Mouse (Mus musculus) midbrain, embryonic 12.5 days (tissue): ENCODE measurements around the gene Swi5. TPM values are rescaled to one million over a fixed set of nuclear protein-coding genes. Genes with fewer than 3 reads are reported as not detected.

Experiments used
- ATAC-seq: fragments of 200-750 bp; cut with Nextera tagmentation; 2 replicates; pipeline ENCODE4 v1.8.0; 2017; ENCODE audit warnings: low read depth, moderate TSS enrichment, moderate library complexity; ENCODE audit not compliant: low FRiP score
- H3K27ac ChIP-seq: fragments of 300-500 bp; sonication (generic); replicated peaks from 2 replicates; pipeline ENCODE4 v1.5.1; 2016; ENCODE audit warnings: mild to moderate bottlenecking
- H3K27me3 ChIP-seq: fragments of 300-500 bp; sonication (generic); 2 replicates; pipeline ENCODE4 v1.6.1; 2016; ENCODE audit warnings: mild to moderate bottlenecking
- H3K36me3 ChIP-seq: fragments of 300-500 bp; sonication (generic); 2 replicates; pipeline ENCODE4 v1.6.1; 2016
- H3K4me1 ChIP-seq: fragments of 300-500 bp; sonication (generic); 2 replicates; pipeline ENCODE4 v1.6.1; 2016
- H3K4me2 ChIP-seq: fragments of 300-500 bp; sonication (generic); replicated peaks from 2 replicates; pipeline ENCODE4 v1.6.1; 2016; ENCODE audit warnings: mild to moderate bottlenecking, moderate library complexity
- H3K4me3 ChIP-seq: fragments of 300-500 bp; sonication (generic); 2 replicates; pipeline ENCODE4 v1.5.1; 2016; ENCODE audit warnings: mild to moderate bottlenecking
- H3K9ac ChIP-seq: fragments of 300-500 bp; sonication (generic); replicated peaks from 2 replicates; pipeline ENCODE4 v1.6.1; 2016; ENCODE audit warnings: mild to moderate bottlenecking, moderate library complexity
- H3K9me3 ChIP-seq: fragments of 300-500 bp; sonication (generic); 2 replicates; pipeline ENCODE4 v1.6.1; 2016; ENCODE audit warnings: mild to moderate bottlenecking
- WGBS: fragments of 180-500 bp; shearing (Covaris S2); methylation state at CpG from one replicate; pipeline ENCODE4 v1.1.7; 2016; 5-methylcytosine and 5-hydroxymethylcytosine counted together
- polyA plus RNA-seq: library from polyadenylated mRNA; unstranded; fragments of >200 nt; fragmentation: Nextera tagmentation; extraction: Ambion mirVana; gene quantifications from 2 replicates; pipeline ENCODE4 v1.2.1, GENCODE M21; 2016

The Swi5 gene
- polyA plus RNA-seq, 1 experiment from 2014 or later = 368 TPM

DNA sequence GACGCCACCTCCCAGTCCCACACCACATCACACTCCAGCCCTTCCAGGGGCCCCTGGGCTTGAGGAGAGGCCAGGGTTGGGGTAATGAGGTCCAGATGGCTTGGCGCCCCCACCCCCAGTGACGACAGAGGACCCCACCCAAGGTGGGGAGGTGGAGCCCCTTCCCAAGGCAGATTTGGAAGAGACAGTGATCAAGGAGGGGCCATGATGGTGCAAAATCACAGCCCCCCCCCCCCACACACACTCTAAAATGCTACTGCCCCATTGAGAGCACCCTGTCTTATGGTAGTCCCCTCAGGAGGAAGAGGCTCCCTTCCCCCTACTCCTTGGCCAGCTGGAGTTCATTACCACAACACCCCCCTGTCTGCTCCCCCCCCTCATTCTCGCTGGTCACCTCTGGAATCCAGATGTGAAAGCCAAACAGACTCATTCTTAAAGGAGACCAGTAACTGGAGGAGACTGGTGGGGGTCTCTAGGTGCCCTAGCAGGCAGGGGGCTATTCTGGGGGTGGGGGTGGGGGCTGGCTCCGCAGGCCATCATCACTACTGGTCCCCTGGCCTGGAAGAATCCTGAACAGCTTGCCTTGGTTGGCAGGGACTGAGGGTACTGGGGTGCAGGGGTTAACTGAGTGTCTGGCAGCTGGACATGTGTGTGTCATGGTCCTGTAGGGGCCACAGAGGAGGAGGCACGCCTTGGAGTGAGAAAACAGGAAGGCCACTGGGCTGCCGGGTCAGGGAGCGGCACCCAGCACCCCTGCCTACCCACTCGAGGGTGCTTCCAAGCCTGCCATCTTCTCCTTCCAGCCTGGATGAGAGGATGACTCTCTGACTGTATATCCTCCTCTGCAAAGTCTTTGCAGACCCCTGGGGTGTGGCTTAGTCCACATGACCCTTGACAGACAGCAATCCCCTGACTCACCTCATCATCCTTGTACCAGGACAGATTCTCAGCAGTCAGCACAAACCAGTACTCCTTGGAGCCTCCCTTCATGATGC, 32.0 kb upstream of the Swi5 start:
- H3K9me3 ChIP-seq = no peaks in the 10 kb centered on the region
- 0 out of 2 replicates have a peak overlapping the region, but pooled peaks have one; percentile 39 for H3K27ac ChIP-seq
- WGBS = 51% methylated on average over 9 of the region's 9 CpGs
- H3K4me1 ChIP-seq = peaks cover 55% of the 10 kb centered on the region
- no peak overlapping the region for H3K4me3 ChIP-seq
- peaks cover 40% of the 10 kb centered on the region for H3K27me3 ChIP-seq
- ATAC-seq = no peak
- H3K36me3 ChIP-seq = no peaks in the 10 kb centered on the region
- no peak overlapping the region for H3K4me2 ChIP-seq
- H3K9ac ChIP-seq = no peak overlapping the region

DNA sequence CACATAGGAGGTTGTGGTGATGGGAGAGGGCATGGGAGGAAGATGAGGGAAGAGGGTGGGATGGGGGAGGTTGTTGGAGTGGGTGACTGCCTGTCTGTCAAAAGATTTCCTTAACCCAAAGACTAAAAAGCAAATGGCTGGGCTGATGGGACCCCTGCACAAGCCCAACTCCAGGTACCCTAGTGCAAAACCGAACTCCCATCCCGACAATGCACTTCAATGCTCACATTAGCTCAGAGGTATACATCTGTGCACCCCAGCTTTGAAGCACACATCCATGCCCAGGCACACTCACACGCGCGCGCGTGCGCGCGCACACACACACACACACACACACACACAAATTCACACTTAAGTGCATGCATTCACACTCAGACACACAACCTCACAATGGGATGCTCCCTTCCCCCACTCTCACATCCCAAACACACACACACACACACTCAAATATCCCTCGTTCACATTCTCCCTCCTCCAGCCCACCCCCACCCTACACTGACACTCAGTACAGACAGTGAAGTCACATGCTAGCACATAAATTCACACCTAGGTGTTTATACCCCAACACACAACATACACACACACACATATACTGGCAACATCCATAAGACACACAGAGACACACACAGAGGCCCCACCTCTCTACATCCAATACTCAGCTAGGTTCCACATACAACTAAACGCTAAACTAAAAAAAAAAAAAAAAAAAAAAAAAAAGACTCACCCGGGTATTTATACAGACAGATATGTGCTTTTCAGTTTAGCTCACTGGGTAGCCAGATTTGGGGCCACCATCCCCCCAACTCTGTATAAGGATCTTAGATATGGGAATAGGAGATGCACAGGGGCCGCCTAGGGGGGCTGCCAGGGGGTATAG, 31.1 kb upstream of the Swi5 start:
- Histone ChIP-seq H3K27ac (peak overlapping the region; percentile 54; the same call in 1 of the 2 replicates), H3K9ac (peak overlapping the region; percentile 39), H3K4me1 (peaks cover 55% of the 10 kb centered on the region), H3K9me3 (no peaks in the 10 kb centered on the region), H3K27me3 (peaks cover 46% of the 10 kb centered on the region), H3K36me3 (no peaks in the 10 kb centered on the region), H3K4me2 (peak overlapping the region; percentile 46), H3K4me3 (peak overlapping the region; percentile 20)
- ATAC-seq = no peak
- WGBS = 77% methylated on average over 14 of the region's 14 CpGs

DNA sequence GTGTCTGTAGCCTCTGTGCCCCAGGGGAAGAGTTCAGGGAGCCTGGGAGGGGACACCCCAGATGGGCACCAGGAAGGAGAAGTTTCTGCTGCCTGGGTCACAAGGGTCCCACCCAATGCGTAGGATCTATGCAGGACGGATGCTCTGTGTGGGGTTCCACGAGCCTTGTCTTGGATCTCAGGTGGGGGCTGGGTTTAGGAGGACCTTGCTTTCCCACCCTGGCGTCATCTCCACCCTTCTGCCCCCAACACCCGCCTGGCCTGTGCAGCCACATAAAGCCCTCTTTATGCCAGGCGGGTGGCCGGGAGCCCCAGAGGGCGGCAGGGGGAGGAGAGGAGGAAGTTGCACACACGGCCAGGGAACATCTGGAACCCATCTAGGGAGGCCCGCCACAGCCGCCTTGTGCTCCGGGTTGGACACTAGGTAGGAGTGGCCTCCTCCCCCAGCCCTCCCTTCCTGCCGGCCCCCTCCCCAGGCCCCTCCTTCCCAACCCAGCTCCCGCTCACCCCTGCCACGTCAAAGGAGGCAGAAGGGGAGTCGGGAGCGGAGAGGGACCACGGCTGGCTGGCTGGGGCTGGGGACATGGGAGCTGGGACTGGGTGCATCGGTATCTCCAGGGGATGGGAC, 30.0 kb upstream of the Swi5 start:
- WGBS = 8% methylated on average over 19 of the region's 19 CpGs
- H3K4me1 ChIP-seq = peaks cover 48% of the 10 kb centered on the region
- H3K27ac ChIP-seq = peak overlapping the region; percentile 54; the same call in 1 of the 2 replicates

DNA sequence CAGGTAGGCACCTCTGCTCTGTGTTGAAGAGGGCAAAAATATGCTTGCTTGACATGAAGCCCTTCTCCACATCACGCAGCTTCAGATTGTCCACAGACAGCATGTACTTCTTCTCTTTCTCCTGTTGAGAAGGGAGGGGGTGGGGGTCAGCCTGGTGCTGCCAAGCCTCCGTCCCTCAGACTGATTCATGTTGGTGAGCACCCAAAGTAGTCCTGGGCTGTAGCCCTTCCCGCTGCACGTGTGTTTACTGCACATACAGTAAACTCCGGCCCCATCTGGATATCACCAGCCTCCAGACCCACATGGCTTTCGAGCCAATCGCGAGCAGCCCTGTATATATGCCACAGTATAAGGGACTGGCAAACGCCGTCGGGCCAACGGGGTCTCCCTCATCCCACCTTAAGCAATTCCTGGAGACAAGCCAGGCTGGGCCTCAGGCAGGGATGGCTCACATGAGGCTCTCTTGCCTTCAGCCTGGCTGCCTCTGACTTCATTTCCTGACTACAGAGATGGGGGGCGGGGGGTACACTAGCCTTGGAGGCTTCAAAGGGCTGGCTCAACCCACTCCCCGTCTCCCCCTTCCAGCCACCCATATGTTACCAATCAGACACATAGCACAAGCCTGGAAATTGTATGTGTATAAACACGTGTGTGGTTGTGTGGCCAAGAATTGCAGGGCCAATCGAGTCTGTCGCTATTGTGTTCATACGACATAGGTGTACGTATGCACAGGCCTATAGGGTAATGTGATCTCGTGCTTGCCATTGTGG, 29.2 kb upstream of the Swi5 start:
- WGBS = 77% methylated on average over 20 of the region's 20 CpGs
- no peaks in the 10 kb centered on the region for H3K36me3 ChIP-seq
- H3K27me3 ChIP-seq = peaks cover 64% of the 10 kb centered on the region
- H3K4me3 ChIP-seq = no peak overlapping the region
- no peak overlapping the region; the same call in 1 of the 2 replicates for H3K27ac ChIP-seq
- peaks cover 48% of the 10 kb centered on the region for H3K4me1 ChIP-seq
- H3K9ac ChIP-seq = no peak overlapping the region; the same call in 1 of the 2 replicates
- ATAC-seq = no peak
- no peak overlapping the region for H3K4me2 ChIP-seq
- H3K9me3 ChIP-seq = no peaks in the 10 kb centered on the region

More for the DNA sequence above, 30.0 kb upstream of the Swi5 start:
- no peaks in the 10 kb centered on the region for H3K9me3 ChIP-seq
- peaks cover 55% of the 10 kb centered on the region for H3K27me3 ChIP-seq
- H3K4me3 ChIP-seq = peak overlapping the region; percentile 20
- peak overlapping the region; percentile 39 for H3K9ac ChIP-seq
- H3K4me2 ChIP-seq = peak overlapping the region; percentile 46
- ATAC-seq = peak; percentile 50
- H3K36me3 ChIP-seq = no peaks in the 10 kb centered on the region

DNA sequence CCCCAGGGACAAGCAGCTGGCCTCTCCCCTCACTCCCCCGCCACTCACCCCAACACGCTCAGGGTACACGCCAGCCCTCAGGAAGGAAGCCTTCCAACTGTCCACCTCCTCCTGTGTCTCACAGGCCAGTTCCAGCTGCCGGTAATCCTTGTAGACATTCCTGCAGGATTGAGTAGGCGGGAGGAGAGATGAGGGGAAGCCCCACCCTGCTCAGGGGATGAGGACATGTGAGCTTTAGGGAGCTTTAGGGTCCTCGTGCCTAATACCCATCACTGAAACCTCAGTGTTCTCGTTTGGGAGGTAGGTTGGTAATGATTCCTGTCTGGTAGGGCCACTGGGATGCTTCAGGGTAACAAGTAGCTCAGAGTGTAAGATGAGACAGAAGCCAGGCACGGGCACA, 27.9 kb upstream of the Swi5 start:
- WGBS = 10% methylated on average over 8 of the region's 8 CpGs
- Histone ChIP-seq H3K27me3 (peaks cover 76% of the 10 kb centered on the region), H3K4me2 (no peak overlapping the region), H3K4me3 (no peak overlapping the region), H3K36me3 (no peaks in the 10 kb centered on the region), H3K9ac (no peak overlapping the region), H3K27ac (0 out of 2 replicates have a peak overlapping the region, but pooled peaks have one; percentile 39), H3K9me3 (no peaks in the 10 kb centered on the region), H3K4me1 (peaks cover 54% of the 10 kb centered on the region)
- ATAC-seq = no peak

DNA sequence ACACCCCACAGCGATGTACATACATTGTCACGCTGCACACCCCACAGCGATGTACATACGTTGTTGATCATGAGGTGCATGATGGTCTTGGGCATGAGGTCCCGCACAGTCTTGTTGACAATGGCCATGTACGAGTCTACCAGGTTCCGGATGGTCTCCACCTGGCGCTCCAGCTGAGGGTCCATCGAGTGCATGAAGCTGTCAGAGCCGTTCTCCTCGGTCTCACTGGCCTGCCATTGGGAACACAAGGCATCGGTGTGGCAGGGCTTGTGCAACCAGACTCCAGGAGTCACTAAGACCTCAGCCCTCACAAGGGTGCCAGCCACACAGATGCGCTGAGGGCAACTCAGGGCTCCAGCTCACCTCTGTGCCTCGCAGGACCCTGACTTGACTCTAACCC, 27.0 kb upstream of the Swi5 start:
- Histone ChIP-seq H3K9ac (no peak overlapping the region), H3K4me1 (peaks cover 54% of the 10 kb centered on the region), H3K4me3 (no peak overlapping the region), H3K27ac (no peak overlapping the region), H3K27me3 (peaks cover 82% of the 10 kb centered on the region), H3K36me3 (0 out of 2 replicates have a peak, but pooled peaks cover 5% of the 10 kb centered on the region), H3K9me3 (no peaks in the 10 kb centered on the region), H3K4me2 (no peak overlapping the region)
- WGBS = 93% methylated on average over 14 of the region's 14 CpGs
- ATAC-seq = no peak

DNA sequence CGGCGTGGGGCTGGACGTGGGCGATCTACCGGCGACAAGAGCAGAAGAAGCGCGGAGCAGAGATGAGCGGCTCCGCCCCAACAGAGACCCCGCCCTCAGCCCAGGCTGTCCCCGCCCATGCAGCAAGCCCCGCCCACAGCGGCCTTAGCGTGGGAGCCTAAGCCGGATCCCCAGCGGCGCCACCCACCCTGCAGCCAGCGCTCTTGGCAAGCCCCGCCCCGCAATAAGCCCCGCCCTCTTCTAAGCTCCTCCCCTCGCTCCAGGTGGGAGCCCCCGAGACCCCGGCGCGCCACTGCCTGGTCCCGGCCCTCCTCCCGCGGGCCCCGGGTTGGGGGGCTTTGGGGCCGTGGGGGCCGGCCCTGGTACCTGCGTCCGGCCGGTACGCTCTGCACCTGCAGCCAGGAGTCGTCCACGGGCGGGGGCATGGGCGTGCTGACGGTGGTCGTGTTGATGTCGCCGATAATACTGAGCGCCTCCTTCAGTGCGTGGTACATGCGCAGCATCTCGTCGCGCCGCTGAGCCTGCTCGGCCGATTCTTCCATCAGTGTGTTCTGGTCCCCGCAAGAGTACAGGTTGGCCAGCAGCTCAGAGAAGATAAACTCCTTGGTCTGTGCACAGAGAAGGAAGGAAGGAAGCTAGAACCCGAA, 24.6 kb upstream of the Swi5 start:
- H3K4me3 ChIP-seq = peak overlapping the region; percentile 65
- peaks cover 67% of the 10 kb centered on the region for H3K27me3 ChIP-seq

DNA sequence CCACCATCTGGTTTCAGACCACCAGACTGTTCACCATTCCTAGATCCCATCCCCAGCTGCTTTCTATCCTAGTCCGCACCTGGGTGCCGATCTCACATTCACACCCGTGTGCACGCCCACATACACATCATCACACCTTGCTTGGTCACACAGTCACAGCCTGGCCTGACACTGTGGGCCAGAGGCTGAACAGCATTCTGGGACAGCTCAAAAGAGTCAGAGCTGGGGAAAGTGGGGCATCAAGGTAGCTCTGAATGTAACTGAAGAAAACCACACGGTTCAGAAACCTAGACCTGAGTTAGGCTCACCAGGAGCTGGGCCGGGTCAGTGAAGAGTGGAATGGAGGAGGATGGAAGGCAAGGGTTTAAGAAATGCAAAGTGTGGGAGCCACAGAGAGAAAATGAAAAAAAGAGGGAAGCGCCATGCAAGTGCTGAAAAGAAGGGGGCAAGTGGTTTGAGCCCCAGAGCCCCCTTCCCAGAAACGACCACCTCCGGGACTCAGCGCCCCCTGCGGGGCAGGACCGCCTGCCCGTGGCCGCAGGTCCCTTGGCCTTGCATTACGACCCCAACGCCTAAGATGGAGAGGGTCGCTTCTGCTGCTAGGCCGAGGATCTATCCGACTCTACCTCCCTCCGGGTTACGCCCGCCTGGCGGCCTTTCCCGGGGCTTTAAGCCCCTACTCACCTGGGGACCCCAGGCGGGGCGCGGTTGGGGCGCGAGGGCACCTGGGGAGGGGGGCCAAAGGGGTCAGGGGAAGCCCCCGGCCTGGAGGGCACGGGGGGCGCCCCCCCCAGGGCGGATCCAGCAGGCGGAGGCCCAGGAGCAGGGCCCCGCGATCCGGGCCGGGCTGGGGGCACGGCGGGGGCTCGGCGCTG, 23.8 kb upstream of the Swi5 start:
- Histone ChIP-seq H3K27ac (no peak overlapping the region), H3K9me3 (no peaks in the 10 kb centered on the region), H3K4me3 (peak overlapping the region; percentile 65), H3K4me2 (peak overlapping the region; percentile 100), H3K4me1 (peaks cover 28% of the 10 kb centered on the region), H3K36me3 (peaks cover 26% of the 10 kb centered on the region), H3K9ac (peak overlapping the region; percentile 83), H3K27me3 (peaks cover 59% of the 10 kb centered on the region)
- 0 out of 2 replicates have a peak, but pooled peaks have one; percentile 35 for ATAC-seq
- 10% methylated on average over 40 of the region's 42 CpGs for WGBS

More for the DNA sequence above, 24.6 kb upstream of the Swi5 start:
- Histone ChIP-seq H3K4me1 (peaks cover 33% of the 10 kb centered on the region), H3K9me3 (no peaks in the 10 kb centered on the region), H3K9ac (peak overlapping the region; percentile 83), H3K4me2 (peak overlapping the region; percentile 100), H3K27ac (no peak overlapping the region), H3K36me3 (peaks cover 20% of the 10 kb centered on the region)
- whole genome bisulfite sequencing = 2% methylated on average over 55 of the region's 56 CpGs
- ATAC-seq = peak; percentile 67

DNA sequence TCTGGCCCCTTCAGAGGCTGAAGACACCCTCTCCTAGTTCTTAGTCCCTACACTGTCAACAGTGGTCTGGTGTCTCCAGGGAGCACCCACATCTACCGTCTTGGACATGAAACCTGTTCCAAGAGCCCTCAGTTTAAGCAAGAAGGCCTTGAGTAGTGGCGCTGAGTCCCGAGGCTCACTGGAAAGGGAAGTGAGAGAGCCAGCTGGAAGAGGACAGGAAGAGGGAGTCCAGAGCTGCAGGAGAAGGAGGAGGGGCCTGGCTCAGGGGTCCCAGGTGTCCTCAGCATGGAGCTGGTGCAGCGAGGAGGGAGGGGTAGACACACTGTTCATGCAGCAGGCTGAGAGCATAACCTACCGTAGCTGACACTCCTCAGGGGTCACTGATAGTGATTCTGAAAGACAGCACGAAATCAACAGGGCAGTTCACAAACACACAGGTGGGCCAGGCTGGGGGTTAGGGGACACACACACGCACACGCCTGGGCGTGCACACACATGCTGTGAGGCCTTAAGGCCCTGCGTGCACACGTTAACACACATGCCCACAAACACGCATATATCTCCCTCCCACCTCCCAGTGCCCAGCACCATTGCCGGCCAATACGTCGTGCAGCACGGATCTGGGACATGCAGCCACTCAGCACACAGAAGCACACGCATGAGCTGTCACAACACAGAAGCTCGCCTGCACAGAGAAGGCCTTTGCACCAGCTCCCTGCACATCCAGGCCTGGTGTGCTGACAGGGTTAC, 22.4 kb upstream of the Swi5 start:
- H3K36me3 ChIP-seq = peaks cover 40% of the 10 kb centered on the region
- H3K27me3 ChIP-seq = peaks cover 45% of the 10 kb centered on the region
- no peak overlapping the region for H3K9ac ChIP-seq
- H3K4me1 ChIP-seq = peaks cover 19% of the 10 kb centered on the region
- no peaks in the 10 kb centered on the region for H3K9me3 ChIP-seq
- H3K4me2 ChIP-seq = no peak overlapping the region
- no peak overlapping the region for H3K4me3 ChIP-seq
- no peak overlapping the region for H3K27ac ChIP-seq
- no peak for ATAC-seq
- WGBS = 89% methylated on average over 18 of the region's 18 CpGs
